ENCODE assay signal across 8 mouse cellular contexts in the genomic region with DNA sequence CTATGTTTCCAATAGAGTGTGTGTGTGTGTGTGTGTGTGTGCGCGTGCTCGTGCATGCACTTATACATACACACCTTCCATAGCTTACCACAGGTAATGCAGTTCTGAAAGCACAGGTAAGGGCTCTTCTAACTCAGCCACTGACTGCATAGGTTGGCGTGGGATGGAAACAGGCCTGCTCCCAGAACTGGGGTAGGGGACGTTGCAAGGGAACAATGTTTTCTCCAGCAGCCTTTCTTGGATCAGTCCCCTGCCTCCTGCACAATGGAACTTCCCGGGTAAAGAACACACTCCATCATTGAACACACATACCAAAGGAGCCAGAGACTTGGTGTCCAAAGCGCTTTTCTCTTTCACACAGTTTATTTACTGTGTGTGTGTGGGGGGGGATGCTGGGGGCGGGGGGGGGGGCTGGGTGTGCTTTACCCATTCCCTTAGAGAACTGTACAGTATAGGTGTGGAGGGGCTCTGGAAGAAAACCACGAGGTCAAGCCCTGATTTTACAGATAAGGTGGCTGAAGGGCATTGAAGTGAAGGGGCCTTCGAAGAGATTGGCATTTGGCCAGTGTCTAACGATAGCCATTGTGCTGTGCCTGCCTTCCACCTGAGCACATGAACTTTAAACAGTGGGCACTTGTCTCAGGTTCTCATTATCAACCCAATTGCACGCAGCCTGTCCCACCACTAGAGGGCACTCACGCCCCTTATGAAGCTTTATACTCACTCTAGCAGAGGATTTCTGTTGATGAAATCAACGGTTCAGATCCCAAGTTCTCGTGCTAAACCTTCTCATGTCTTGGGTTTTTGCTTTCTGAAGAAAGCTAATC. TPM values are rescaled to one million over a fixed set of nuclear protein-coding genes. Genes with fewer than 3 reads are reported as not detected.
A peak's percentile ranks its signal among the peaks of the same experiment; 100 is the strongest.
DNase-seq lines count a peak whose midpoint lies in the region; ATAC-seq and TF ChIP-seq lines count a peak whose summit lies in the region.

No protein-coding gene starts in this region.

- H3K4me2 ChIP-seq in neural tube, embryonic 15.5 days = no peak overlapping the region
- no peak overlapping the region for H3K4me2 ChIP-seq in forebrain, postnatal 0 days (ENCODE audit: low read depth)
- no peak overlapping the region for H3K4me2 ChIP-seq in intestine, embryonic 15.5 days (replicated peaks)

- no peak overlapping the region for H3K4me3 ChIP-seq in neural tube, embryonic 15.5 days (replicated peaks)
- H3K4me3 ChIP-seq in forebrain, postnatal 0 days (ENCODE audit: low read depth, low read length) = no peak overlapping the region
- no peak overlapping the region for H3K4me3 ChIP-seq in intestine, embryonic 15.5 days (replicated peaks)

- peak; percentile 87 for TF ChIP-seq CTCF in brain, embryonic 14.5 days (IDR thresholded peaks at IDR 0.05; ENCODE audit: borderline replicate concordance, extremely low read depth, insufficient read depth, insufficient read length)
- TF ChIP-seq CTCF in forebrain, postnatal 0 days (IDR thresholded peaks at IDR 0.05; ENCODE audit: low read depth) = peak; percentile 86

- ATAC-seq in neural tube, embryonic 15.5 days (ENCODE audit: low FRiP score) = no peak
- no peak for ATAC-seq in forebrain, postnatal 0 days
- 0 out of 2 replicates have a peak, but pooled peaks have one; percentile 36 for ATAC-seq in intestine, embryonic 15.5 days
- 0 out of 2 replicates have a peak, but pooled peaks have one; percentile 47 for ATAC-seq in monocyte, adult 5-6 weeks (replicated peaks; ENCODE audit: insufficient number of reproducible peaks, low FRiP score, low TSS enrichment, poor library complexity, severe bottlenecking)

- no peaks in the 10 kb centered on the region for H3K36me3 ChIP-seq in neural tube, embryonic 15.5 days
- no peaks in the 10 kb centered on the region for H3K36me3 ChIP-seq in forebrain, postnatal 0 days (ENCODE audit: insufficient read depth)
- H3K36me3 ChIP-seq in intestine, embryonic 15.5 days = no peaks in the 10 kb centered on the region

- DNase-seq in neural tube, embryonic 10.5 days (ENCODE audit: extremely low spot score, low spot score) = peak; percentile 61
- peak; percentile 78 for DNase-seq in brain, embryonic 14.5 days (ENCODE audit: low read depth)
- peak; percentile 80 for DNase-seq in forebrain, postnatal 0 days
- peak; percentile 30 to 57 for DNase-seq in left cerebral cortex, adult 8-10 months (ENCODE audit: low spot score in 2 of 2)
- peak; percentile 64 for DNase-seq in thymus, postnatal 0 days (ENCODE audit: low spot score)

- no peaks in the 10 kb centered on the region for H3K9me3 ChIP-seq in neural tube, embryonic 15.5 days (replicated peaks)
- H3K9me3 ChIP-seq in forebrain, postnatal 0 days (ENCODE audit: low read length) = no peaks in the 10 kb centered on the region
- no peaks in the 10 kb centered on the region for H3K9me3 ChIP-seq in intestine, embryonic 15.5 days

- TF ChIP-seq POLR2A in brain, embryonic 14.5 days (IDR thresholded peaks at IDR 0.05; ENCODE audit: borderline replicate concordance, extremely low read depth, insufficient read depth, insufficient read length, poor library complexity, severe bottlenecking) = no peak

- no peaks in the 10 kb centered on the region for H3K4me1 ChIP-seq in neural tube, embryonic 15.5 days
- H3K4me1 ChIP-seq in forebrain, postnatal 0 days (ENCODE audit: insufficient read depth) = no peaks in the 10 kb centered on the region
- H3K4me1 ChIP-seq in intestine, embryonic 15.5 days (replicated peaks) = no peaks in the 10 kb centered on the region

- no peak overlapping the region for H3K9ac ChIP-seq in neural tube, embryonic 15.5 days (replicated peaks)
- no peak overlapping the region for H3K9ac ChIP-seq in forebrain, postnatal 0 days
- no peak overlapping the region for H3K9ac ChIP-seq in intestine, embryonic 15.5 days

- 45% methylated on average over 15 of the region's 15 CpGs for WGBS in neural tube, embryonic 15.5 days
- WGBS in forebrain, postnatal 0 days = 34% methylated on average over 15 of the region's 15 CpGs
- 41% methylated on average over 15 of the region's 15 CpGs for WGBS in intestine, embryonic 15.5 days

- H3K27ac ChIP-seq in neural tube, embryonic 15.5 days (replicated peaks) = no peak overlapping the region
- H3K27ac ChIP-seq in forebrain, postnatal 0 days (ENCODE audit: low read depth, low read length) = no peak overlapping the region
- no peak overlapping the region for H3K27ac ChIP-seq in intestine, embryonic 15.5 days

- no peaks in the 10 kb centered on the region for H3K27me3 ChIP-seq in neural tube, embryonic 15.5 days (replicated peaks)
- no peaks in the 10 kb centered on the region for H3K27me3 ChIP-seq in forebrain, postnatal 0 days (ENCODE audit: insufficient read depth, low read length)
- no peaks in the 10 kb centered on the region for H3K27me3 ChIP-seq in intestine, embryonic 15.5 days (replicated peaks)

RNA-seq across cellular contexts. Expression of gene C2cd4b, which starts 48.0 kb away (rescaled TPM):
- polyA plus RNA-seq in neural tube, embryonic 15.5 days (2015; fragmentation: Nextera tagmentation; extraction: Ambion mirVana) = 0.83 and 1.4 TPM in 2 replicates
- 0.53 and 1.2 TPM in 2 replicates for polyA plus RNA-seq in brain, embryonic 14.5 days (2012; rRNA removed)
- total RNA-seq in forebrain, postnatal 0 days (2014; rRNA removed) = 0.92 and 1.00 TPM in 2 replicates
- 2.4 and 3.0 TPM in 2 replicates for polyA plus RNA-seq in forebrain, postnatal 0 days (2015; fragmentation: Nextera tagmentation; extraction: Ambion mirVana)
- 1.1 and 1.3 TPM in 2 replicates for polyA plus RNA-seq in intestine, embryonic 15.5 days (2015; fragmentation: Nextera tagmentation; extraction: Ambion mirVana)
- total RNA-seq in left cerebral cortex, adult 8-10 months (2022) = 1 to 10 TPM; 1.2 to 1.7 (median 1.4) TPM
- not detected in 3 replicates for total RNA-seq in monocyte, adult 5-6 weeks (2017)
- 0.09 and 0.47 TPM in 2 replicates for polyA plus RNA-seq in thymus, postnatal 0 days (2015; fragmentation: Nextera tagmentation; extraction: Ambion mirVana)

Comparison
In these comparisons a context has a peak if more than half of its experiments do, and no peak if none do; other contexts are left out.
1. ATAC-seq: peak in intestine, embryonic 15.5 days (single experiment) and monocyte, adult 5-6 weeks (single experiment); none in neural tube, embryonic 15.5 days (single experiment) and forebrain, postnatal 0 days (single experiment).
2. Peak in every context shown above with its lines, with median percentiles within 50 percentile points of each other: DNase-seq.